Mouse (Mus musculus): ENCODE data around the gene Hamp2.

The Hamp2 gene

GRCm38 (mm10) chr7:30892515-30892914, 32.0 kb downstream of the Hamp2 start:
- ATAC-seq (ENCODE audit: low TSS enrichment): no peak

- ATAC-seq (ENCODE audit: low TSS enrichment): no peak
Observed at GRCm38 (mm10) chr7:30891746-30892145, 32.7 kb downstream of the Hamp2 start.

- no peak for ATAC-seq (ENCODE audit: low TSS enrichment)
Observed at GRCm38 (mm10) chr7:30890681-30891080, 33.8 kb downstream of the Hamp2 start.

DNA sequence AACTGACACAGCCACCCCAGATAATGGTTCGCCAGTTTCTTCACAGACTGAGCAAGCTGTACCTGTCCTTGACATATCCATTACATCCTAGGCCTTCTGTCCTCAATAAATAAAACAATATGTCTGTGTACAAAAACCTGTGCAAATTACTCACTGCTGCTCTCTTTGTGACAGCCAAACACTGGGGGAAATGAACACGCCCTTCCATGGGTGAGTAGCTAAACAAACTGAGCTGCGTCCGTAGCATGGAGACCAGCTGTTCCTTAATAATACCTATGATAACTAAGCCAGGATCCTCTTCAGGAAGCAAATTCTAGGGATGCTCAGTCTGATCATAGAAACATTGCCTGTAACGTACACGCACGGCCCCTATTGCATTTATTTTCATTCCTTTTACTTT, 35.7 kb downstream of the Hamp2 start:
- no peak for ATAC-seq (ENCODE audit: low TSS enrichment)

DNA sequence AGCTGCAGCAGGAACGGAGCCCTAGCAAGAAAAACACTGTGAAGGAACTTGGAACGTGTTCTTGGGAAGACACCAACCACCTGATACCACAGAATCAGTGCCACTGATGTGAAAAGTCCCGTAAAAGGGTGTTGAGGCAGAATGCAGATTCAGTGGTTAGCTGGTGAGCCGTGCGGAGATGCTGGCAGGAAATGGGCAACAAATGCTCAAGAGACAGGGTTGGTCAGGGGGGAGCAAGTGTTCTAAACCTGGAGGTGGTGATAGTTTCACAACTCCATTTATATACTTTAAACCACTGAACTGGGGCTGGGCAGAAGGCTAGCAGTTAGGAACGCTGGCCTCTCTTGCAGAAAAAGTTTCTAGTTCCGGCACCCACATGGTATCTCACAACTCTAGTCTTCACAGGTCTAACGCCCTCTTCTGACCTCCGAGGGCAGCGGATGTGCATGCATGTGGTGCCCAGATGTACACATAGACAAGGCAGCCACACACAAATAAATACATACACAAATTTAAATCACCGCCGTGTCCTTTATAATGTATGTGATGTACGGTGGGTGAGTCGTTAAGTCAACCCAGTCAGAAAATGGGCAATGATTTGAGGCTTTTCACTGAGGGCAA, 36.8 kb downstream of the Hamp2 start:
- ATAC-seq (ENCODE audit: low TSS enrichment): no peak

GRCm38 (mm10) chr7:30886852-30887251, 37.6 kb downstream of the Hamp2 start:
- ATAC-seq (ENCODE audit: low TSS enrichment): no peak

DNA sequence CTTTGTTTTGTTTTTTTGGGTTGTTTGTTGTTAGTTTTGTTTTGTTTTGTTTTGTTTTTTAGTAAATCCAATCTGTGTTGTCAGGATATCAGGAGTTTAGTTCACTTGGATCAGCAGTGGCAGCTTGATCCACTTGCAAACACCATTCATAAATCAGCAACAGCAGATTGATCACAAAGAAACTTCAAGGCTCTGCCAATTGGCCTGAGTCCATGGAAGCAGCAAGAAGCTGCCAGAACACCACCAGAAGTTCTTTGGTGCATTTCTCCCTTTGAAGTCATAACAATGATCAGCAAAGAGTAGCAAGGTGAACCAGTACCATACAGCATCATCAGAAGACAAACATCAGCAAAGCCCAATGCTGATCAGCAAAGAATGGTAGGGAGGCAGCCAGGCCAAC, 40.4 kb downstream of the Hamp2 start:
- ATAC-seq (ENCODE audit: low TSS enrichment): no peak

DNA sequence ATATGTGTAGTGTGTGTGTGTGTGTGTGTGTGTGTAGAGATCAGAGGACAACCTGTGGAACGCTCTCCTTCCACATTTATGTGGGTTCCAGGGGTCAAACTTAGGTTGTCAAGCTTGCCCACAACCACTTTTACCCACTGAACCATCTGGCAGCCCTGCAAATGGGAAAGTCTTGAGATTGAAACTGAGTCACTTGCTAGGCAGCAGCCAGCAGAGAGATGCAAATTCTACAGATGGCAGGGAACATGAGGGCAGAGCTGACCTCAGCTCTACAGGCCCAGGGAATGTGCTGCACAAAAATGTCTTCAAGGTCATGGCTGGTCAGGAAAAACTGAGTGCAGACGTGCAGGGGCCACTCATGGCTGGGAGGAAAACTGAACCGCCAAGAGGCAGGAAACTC, 43.1 kb downstream of the Hamp2 start:
- ATAC-seq (ENCODE audit: low TSS enrichment): no peak

DNA sequence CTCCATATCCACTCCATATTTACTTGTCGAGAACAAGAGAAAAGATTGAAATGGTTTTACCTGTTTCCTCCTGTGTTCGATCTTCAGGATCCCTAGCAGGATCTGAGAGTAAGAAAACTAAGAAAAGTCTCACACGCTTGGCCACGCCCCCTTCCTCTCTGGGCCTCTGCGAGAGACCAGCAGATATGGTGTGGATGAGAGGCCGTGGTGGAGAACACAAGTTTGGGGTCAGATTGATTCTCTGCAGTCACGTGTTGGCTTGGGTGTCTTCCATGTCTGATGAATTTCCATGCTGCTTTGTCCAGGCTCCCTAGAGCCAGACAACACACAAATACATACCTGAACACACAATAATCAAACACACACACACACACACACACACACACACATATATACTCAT, 44.3 kb downstream of the Hamp2 start, which contains the start of gene Cd22:
TSS of gene Cd22 (minus strand) at position 167 of the 400 bp plus-strand sequence.
- no peak for ATAC-seq (ENCODE audit: low TSS enrichment)

GRCm38 (mm10) chr7:30878950-30879349, 45.5 kb downstream of the Hamp2 start:
- ATAC-seq (ENCODE audit: low TSS enrichment): no peak

DNA sequence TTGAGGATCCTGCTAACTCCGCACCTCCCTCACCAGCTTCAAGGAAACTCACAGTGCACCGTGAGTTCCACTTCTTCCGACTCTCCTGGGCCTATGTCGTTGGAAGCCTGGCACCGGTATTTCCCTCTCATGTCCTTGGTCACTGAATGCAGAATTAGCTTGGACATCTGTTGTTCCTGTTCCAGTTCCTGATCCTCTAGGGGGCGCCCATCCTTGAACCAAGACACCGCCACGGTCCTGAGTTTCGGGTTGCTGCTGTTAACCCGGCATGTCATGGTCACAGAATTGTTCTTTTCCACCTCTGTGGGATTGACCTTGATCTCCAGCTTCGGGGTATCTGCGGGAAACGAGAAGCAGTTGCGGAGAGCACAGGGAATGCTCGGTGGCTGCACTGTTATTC, 51.4 kb downstream of the Hamp2 start:
- peak; percentile 62; the same call in 1 of the 2 replicates for ATAC-seq (ENCODE audit: low TSS enrichment)

Data from frontal cortex, adult (tissue).